Mouse (Mus musculus) neutrophil, adult 83 days (primary cell): Measurements from ENCODE around the gene Aifm3. TPM values are rescaled to one million over a fixed set of nuclear protein-coding genes. Genes with fewer than 3 reads are reported as not detected.

ENCODE experiments used
- total RNA-seq, 2 experiments: library from RNA; stranded (reverse); gene quantifications; one replicate each; pipeline ENCODE4 v1.2.4; 2023

Gene Aifm3
- not detected for total RNA-seq

DNA sequence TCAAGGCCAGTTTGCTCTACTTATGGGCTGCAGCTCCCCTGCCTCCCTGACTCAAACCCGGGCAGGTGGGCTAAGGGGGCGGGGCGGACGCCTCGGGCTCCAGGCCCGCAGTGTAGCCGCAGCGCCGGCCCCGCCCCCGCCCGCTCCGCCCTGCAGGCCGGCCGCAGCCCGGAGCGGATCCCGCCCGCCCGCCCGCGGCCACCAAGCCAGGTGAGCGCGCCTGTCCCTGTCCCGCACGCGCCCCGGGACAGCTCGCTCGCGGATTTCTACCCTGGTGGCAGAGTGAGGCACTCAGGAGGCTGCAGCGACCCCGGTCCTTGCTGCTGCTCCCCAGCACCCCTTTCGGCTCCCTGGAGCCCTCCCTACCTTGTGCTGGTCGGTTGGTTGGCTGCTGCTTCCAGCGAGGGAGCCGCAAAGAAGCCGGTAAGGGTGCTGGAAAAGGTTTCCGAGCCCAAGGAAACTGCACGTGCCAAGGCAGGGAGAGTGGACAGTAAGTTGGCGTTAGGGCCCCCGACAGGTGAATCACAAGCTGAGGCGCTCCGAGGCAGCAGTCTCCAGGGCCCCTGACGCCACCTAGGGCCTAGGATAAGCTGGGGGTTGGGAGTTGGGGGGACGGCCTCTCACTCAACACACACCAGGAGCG, at the start of gene Aifm3:
Gene Aifm3, plus strand, starts transcription at position 143 of the 643 bp plus-strand sequence.

DNA sequence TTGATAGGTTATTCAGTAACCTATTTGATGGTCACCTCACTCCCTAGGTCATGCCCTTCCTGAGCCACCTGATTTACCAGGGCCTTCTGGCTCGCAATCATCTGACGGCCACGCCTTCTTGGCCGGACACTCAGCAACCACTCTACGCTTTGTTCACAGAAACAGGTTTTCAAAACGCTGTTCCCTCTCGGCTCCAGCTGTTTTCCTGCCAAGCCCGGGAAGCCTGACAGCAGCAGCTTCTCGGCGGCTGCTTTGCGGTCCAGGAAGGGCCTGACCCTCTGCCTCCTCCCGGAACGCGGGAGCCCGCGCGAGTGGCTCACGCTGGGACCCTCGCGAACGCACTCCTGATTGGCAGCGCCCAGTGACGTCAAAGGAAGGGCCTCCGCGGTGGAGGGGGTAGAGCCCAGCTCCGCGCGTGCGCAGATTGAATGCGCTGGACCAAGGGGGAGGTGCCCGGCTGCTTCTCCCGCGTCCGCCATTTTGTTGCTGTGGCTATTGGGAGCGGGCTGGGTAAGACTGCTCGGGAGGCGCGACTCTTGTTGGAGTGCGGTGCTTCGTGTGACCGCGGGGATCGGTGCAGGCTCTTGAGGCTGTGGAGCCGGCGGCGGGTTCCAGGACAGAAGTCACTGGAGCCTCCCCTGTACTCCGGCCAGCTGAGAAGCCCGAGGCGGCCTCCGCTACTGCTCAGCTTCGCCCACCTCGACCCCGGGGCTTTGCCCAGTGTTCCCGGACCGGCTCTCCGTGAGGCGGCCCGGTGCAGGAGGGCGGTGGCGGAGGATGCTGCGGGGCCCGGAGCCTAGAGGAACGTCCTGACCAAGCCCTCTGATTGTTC, 37.7 kb upstream of the Aifm3 start, which contains the start of gene Crkl:
Gene Crkl, plus strand, starts transcription at position 447 of the 832 bp plus-strand sequence.

DNA sequence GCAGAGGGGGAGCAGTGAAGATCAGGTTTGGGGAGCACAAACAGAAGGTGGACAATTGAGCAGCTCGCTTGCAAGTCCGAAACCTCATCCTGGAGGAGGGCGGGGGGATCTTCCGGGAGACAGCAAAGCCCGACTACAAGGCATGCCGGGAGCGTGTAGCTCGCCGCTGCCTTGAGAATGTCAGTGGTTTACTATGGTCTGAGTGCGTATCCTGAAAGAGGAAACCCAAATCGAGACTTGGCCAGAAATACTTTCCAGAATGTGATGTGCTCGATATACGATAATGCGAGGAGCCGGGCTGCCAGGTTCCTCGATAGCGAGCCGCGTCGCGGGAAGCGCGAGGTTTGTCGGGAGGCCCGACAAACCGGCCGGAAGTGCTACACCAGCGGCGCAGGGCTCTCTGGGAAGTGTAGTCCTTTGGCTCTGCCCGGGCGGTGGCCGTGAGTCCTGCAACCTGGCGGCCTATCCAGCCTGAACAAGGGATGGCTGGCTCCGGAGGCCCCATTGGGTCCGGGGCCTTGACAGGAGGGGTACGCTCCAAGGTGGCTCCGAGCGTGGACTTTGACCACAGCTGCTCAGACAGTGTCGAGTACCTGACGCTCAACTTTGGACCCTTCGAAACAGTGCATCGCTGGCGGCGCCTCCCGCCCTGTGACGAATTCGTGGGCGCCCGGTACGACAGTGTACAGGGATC, 19.3 kb downstream of the Aifm3 start, which contains the start of gene Lztr1:
Gene Lztr1, plus strand, starts transcription at position 143 of the 694 bp plus-strand sequence.

DNA sequence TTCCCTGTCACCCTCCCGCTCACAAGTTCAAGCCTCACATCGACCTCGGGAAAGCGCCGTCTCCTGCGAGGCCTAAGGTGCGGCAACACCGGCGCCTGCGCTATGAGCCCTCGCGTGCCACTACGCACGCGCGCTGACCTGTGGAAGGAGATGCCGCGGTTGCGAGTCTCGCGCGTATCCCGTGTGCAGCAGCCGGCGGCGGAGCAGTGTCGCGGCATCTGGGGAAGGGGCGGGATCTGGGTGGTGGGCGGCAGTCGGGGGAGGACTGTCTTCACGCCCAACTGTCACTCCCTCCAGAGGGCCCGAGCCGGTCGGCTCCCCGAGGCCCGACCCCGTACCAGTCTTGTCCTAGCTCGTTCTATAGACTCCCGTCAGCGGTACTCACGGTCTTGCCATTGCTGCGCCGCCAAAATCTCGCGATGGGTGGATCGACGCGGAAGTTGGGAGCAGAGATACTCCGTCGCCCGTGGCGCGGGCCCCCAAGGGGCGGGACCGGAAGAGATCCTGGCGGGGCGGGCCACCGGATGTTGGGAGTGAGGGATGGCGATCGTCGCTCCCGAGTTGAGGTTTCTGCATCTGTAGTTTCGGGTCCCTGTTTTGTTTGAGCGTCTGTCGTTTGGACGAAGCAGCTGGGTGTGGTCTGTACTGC, 41.4 kb downstream of the Aifm3 start, which contains the start of gene Thap7:
Gene Thap7, minus strand, starts transcription at position 497 of the 649 bp plus-strand sequence.

Other genes starting within 250 kb of the Aifm3 start
- 1 to 10 TPM; 3.1 to 3.8 TPM for gene Tmem191c, start 213.5 kb upstream of the Aifm3 start, total RNA-seq
- not detected for gene Serpind1, start 158.2 kb upstream of the Aifm3 start, total RNA-seq
- gene Snap29, start 83.6 kb upstream of the Aifm3 start, total RNA-seq = 10 to 100 TPM; 16.5 to 17.9 TPM
- 10 to 100 TPM; 42.8 to 45.6 TPM for gene Pi4ka, start 83.3 kb upstream of the Aifm3 start, total RNA-seq
- gene Crkl, start 37.6 kb upstream of the Aifm3 start, total RNA-seq = 10 to 100 TPM; 32.0 to 36.4 TPM
- 10 to 100 TPM; 34.9 to 35.2 TPM for gene Lztr1, start 19.1 kb downstream of the Aifm3 start, total RNA-seq
- gene Thap7, start 41.5 kb downstream of the Aifm3 start, total RNA-seq = 10 to 100 TPM; 16.0 to 19.1 TPM
- under 1 TPM in 1 of 2 experiments, not detected in 1; 0.20 TPM for gene Lrrc74b, start 71.6 kb downstream of the Aifm3 start, total RNA-seq
- gene P2rx6, start 72.3 kb downstream of the Aifm3 start, total RNA-seq = not detected
- gene Slc7a4, start 93.6 kb downstream of the Aifm3 start, total RNA-seq = under 1 TPM; 0.38 to 0.77 TPM
- gene Smpd4, start 129.7 kb downstream of the Aifm3 start, total RNA-seq = 10 to 100 TPM; 24.6 to 30.2 TPM
- 1 to 10 TPM; 1.0 to 1.5 TPM for gene Ccdc74a, start 156.9 kb downstream of the Aifm3 start, total RNA-seq
- gene Med15, start 243.3 kb downstream of the Aifm3 start, total RNA-seq = 10 to 100 TPM; 72.6 to 88.4 TPM